Mouse (Mus musculus) thymus, adult 2 months (tissue): ENCODE measurements around the gene Arid2.
"Not testable (repeated sequence)": the region's sequence is repeated elsewhere in the genome, so short reads cannot be mapped to it uniquely, and the experiment has no call there.

Experiments
- CTCF ChIP-seq: fragments of 200-500 bp; IDR thresholded peaks from 2 replicates; pipeline ENCODE4 v1.5.1; 2012; ENCODE audit warnings: mild to moderate bottlenecking, control low read depth, low read length, moderate library complexity, borderline replicate concordance; ENCODE audit not compliant: control insufficient read depth, poor library complexity, insufficient read depth; ENCODE audit errors: extremely low read depth
- POLR2A ChIP-seq: fragments of 200-500 bp; IDR thresholded peaks from 2 replicates; pipeline ENCODE4 v1.6.1; 2012; ENCODE audit warnings: mild to moderate bottlenecking, low read length, control low read depth, moderate library complexity; ENCODE audit not compliant: control insufficient read depth, poor library complexity, insufficient read depth; ENCODE audit errors: extremely low read depth

DNA sequence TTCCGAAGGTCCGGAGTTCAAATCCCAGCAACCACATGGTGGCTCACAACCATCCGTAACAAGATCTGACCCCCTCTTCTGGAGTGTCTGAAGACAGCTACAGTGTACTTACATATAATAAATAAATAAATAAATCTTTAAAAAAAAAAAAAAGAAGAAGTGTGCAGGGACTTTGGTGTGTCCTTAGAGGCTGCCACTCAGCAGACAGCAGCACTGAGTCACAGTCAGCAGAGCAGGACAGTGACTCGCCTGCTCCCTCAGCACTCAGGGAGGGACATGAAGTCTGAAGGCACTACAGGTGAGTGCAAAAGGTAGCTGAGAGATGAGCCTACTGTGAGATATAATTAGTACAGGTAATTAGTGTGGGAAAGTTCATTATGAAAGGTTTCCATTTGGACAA lies 41.4 kb downstream of the Arid2 start:
- TF ChIP-seq POLR2A, CTCF: not testable (repeated sequence)
